ENCODE assay signal across 9 mouse cellular contexts in genomic region chr10:127381743-127382134, GRCm38 (mm10). TPM values are rescaled to one million over a fixed set of nuclear protein-coding genes. Genes with fewer than 3 reads are reported as not detected.
A peak's percentile ranks its signal among the peaks of the same experiment; 100 is the strongest.
DNase-seq lines count a peak whose midpoint lies in the region; ATAC-seq and TF ChIP-seq lines count a peak whose summit lies in the region.
"Had no signal": no experiment of that assay in that cellular context is flagged by ENCODE, and none has a peak within 500 bp of the region (broad histone marks: within the 10 kb centered on the region; RNA-seq: fewer than 3 reads in every experiment).

No protein-coding gene starts in this region.

- no peak for TF ChIP-seq EP300 in lung, postnatal 0 days (IDR thresholded peaks at IDR 0.05)

- DNase-seq in lung, postnatal 0 days (ENCODE audit: low spot score) = no peak
- no peak for DNase-seq in lung, postnatal 25 days (ENCODE audit: low spot score)
- no peak for DNase-seq in kidney, postnatal 36 days
- no peak for DNase-seq in Muller cell, postnatal 12 days (ENCODE audit: inconsistent ontology term)
- DNase-seq: lung, adult 18-20 months; thymus, postnatal 25 days had no signal

- no peak for ATAC-seq in lung, postnatal 0 days
- ATAC-seq in forebrain, embryonic 12.5 days (ENCODE audit: low FRiP score) = no peak
- no peak for ATAC-seq in limb, embryonic 12.5 days (ENCODE audit: insufficient number of reproducible peaks, insufficient read depth, low FRiP score, low TSS enrichment, low read depth)
- ATAC-seq in stomach, embryonic 15.5 days (ENCODE audit: insufficient read depth, low FRiP score, low read depth) = no peak

- H3K27ac ChIP-seq in lung, postnatal 0 days (ENCODE audit: low read length) = peak overlapping the region; percentile 97
- H3K27ac ChIP-seq in forebrain, embryonic 12.5 days = no peak overlapping the region
- H3K27ac ChIP-seq in limb, embryonic 12.5 days = peak overlapping the region; percentile 96
- peak overlapping the region; percentile 93; the same call in 1 of the 2 replicates for H3K27ac ChIP-seq in stomach, embryonic 15.5 days

- H3K9me3 ChIP-seq in lung, postnatal 0 days (ENCODE audit: low read length) = no peaks in the 10 kb centered on the region
- H3K9me3 ChIP-seq in forebrain, embryonic 12.5 days = no peaks in the 10 kb centered on the region
- no peaks in the 10 kb centered on the region for H3K9me3 ChIP-seq in limb, embryonic 12.5 days
- H3K9me3 ChIP-seq in stomach, embryonic 15.5 days = no peaks in the 10 kb centered on the region

- H3K9ac ChIP-seq in lung, postnatal 0 days (replicated peaks; ENCODE audit: low read depth) = no peak overlapping the region
- peak overlapping the region; percentile 72; the same call in 1 of the 2 replicates for H3K9ac ChIP-seq in forebrain, embryonic 12.5 days
- H3K9ac ChIP-seq in limb, embryonic 12.5 days (replicated peaks) = peak overlapping the region; percentile 78; the same call in 1 of the 2 replicates
- H3K9ac ChIP-seq in stomach, embryonic 15.5 days = no peak overlapping the region

- 54% methylated on average over 2 of the region's 2 CpGs for WGBS in lung, postnatal 0 days
- 59% methylated on average over 2 of the region's 2 CpGs for WGBS in forebrain, embryonic 12.5 days
- 56% methylated on average over 2 of the region's 2 CpGs for WGBS in limb, embryonic 12.5 days
- WGBS in stomach, embryonic 15.5 days = 50% methylated on average over 2 of the region's 2 CpGs

- H3K27me3 ChIP-seq in lung, postnatal 0 days (replicated peaks; ENCODE audit: insufficient read depth, low read length) = no peaks in the 10 kb centered on the region
- no peaks in the 10 kb centered on the region for H3K27me3 ChIP-seq in forebrain, embryonic 12.5 days
- no peaks in the 10 kb centered on the region for H3K27me3 ChIP-seq in limb, embryonic 12.5 days
- H3K27me3 ChIP-seq in stomach, embryonic 15.5 days (replicated peaks) = no peaks in the 10 kb centered on the region

- H3K4me3 ChIP-seq in lung, postnatal 0 days (ENCODE audit: low read depth, low read length) = peak overlapping the region; percentile 66; the same call in 1 of the 2 replicates
- H3K4me3 ChIP-seq in forebrain, embryonic 12.5 days (replicated peaks) = peak overlapping the region; percentile 65
- peak overlapping the region; percentile 61 for H3K4me3 ChIP-seq in limb, embryonic 12.5 days (replicated peaks)
- H3K4me3 ChIP-seq in stomach, embryonic 15.5 days (replicated peaks) = peak overlapping the region; percentile 65

- no peaks in the 10 kb centered on the region for H3K4me1 ChIP-seq in lung, postnatal 0 days (ENCODE audit: insufficient read depth, low read depth, low read length)
- H3K4me1 ChIP-seq in forebrain, embryonic 12.5 days = peaks cover 28% of the 10 kb centered on the region
- peaks cover 10% of the 10 kb centered on the region for H3K4me1 ChIP-seq in limb, embryonic 12.5 days (replicated peaks)
- H3K4me1 ChIP-seq in stomach, embryonic 15.5 days = no peaks in the 10 kb centered on the region

- peak overlapping the region; percentile 72 for H3K4me2 ChIP-seq in lung, postnatal 0 days (replicated peaks; ENCODE audit: low read depth, low read length)
- H3K4me2 ChIP-seq in forebrain, embryonic 12.5 days = peak overlapping the region; percentile 70
- H3K4me2 ChIP-seq in limb, embryonic 12.5 days = peak overlapping the region; percentile 65
- peak overlapping the region; percentile 52 for H3K4me2 ChIP-seq in stomach, embryonic 15.5 days

- H3K36me3 ChIP-seq in lung, postnatal 0 days (ENCODE audit: insufficient read depth, low read length) = no peaks in the 10 kb centered on the region
- no peaks in the 10 kb centered on the region for H3K36me3 ChIP-seq in forebrain, embryonic 12.5 days (replicated peaks)
- H3K36me3 ChIP-seq in limb, embryonic 12.5 days = 0 out of 2 replicates have a peak, but pooled peaks cover 5% of the 10 kb centered on the region
- H3K36me3 ChIP-seq in stomach, embryonic 15.5 days = no peaks in the 10 kb centered on the region

- no peak for TF ChIP-seq CTCF in lung, postnatal 0 days (IDR thresholded peaks at IDR 0.05)

RNA-seq across cellular contexts. Expression of gene R3hdm2, which starts 1.6 kb away (rescaled TPM):
- 21.1 and 23.9 TPM in 2 replicates for polyA plus RNA-seq in lung, postnatal 0 days (2015; fragmentation: Nextera tagmentation; extraction: Ambion mirVana)
- 37.5 and 40.3 TPM in 2 replicates for polyA plus RNA-seq in forebrain, embryonic 12.5 days (2016; fragmentation: Nextera tagmentation; extraction: Ambion mirVana)
- 45.6 and 56.4 TPM in 2 replicates for polyA plus RNA-seq in limb, embryonic 12.5 days (2016; fragmentation: Nextera tagmentation; extraction: Ambion mirVana)
- 26.5 and 34.1 TPM in 2 replicates for polyA plus RNA-seq in stomach, embryonic 15.5 days (2015; fragmentation: Nextera tagmentation; extraction: Ambion mirVana)

RNA-seq across cellular contexts. Expression of gene Inhbc, which starts 11.5 kb away (rescaled TPM):
- not detected in 2 replicates for polyA plus RNA-seq in lung, postnatal 0 days (2015; fragmentation: Nextera tagmentation; extraction: Ambion mirVana)
- not detected in 2 replicates for polyA plus RNA-seq in forebrain, embryonic 12.5 days (2016; fragmentation: Nextera tagmentation; extraction: Ambion mirVana)
- polyA plus RNA-seq in limb, embryonic 12.5 days (2016; fragmentation: Nextera tagmentation; extraction: Ambion mirVana) = not detected in 2 replicates
- polyA plus RNA-seq in stomach, embryonic 15.5 days (2015; fragmentation: Nextera tagmentation; extraction: Ambion mirVana) = 0.27 TPM in 2 replicates

RNA-seq across cellular contexts. Expression of gene Inhbe, which starts 27.5 kb away (rescaled TPM):
- polyA plus RNA-seq in lung, postnatal 0 days (2015; fragmentation: Nextera tagmentation; extraction: Ambion mirVana) = not detected in 2 replicates
- polyA plus RNA-seq in forebrain, embryonic 12.5 days (2016; fragmentation: Nextera tagmentation; extraction: Ambion mirVana) = 0.06 TPM in 1 of 2 replicates, not detected in the other
- polyA plus RNA-seq in limb, embryonic 12.5 days (2016; fragmentation: Nextera tagmentation; extraction: Ambion mirVana) = 0.04 and 0.08 TPM in 2 replicates
- 0.05 TPM in 1 of 2 replicates, not detected in the other for polyA plus RNA-seq in stomach, embryonic 15.5 days (2015; fragmentation: Nextera tagmentation; extraction: Ambion mirVana)

RNA-seq across cellular contexts. Expression of gene Gli1, which starts 40.0 kb away (rescaled TPM):
- polyA plus RNA-seq in lung, postnatal 0 days (2015; fragmentation: Nextera tagmentation; extraction: Ambion mirVana) = 4.2 and 5.2 TPM in 2 replicates
- 3.2 and 3.6 TPM in 2 replicates for polyA plus RNA-seq in forebrain, embryonic 12.5 days (2016; fragmentation: Nextera tagmentation; extraction: Ambion mirVana)
- polyA plus RNA-seq in limb, embryonic 12.5 days (2016; fragmentation: Nextera tagmentation; extraction: Ambion mirVana) = 11.0 and 14.2 TPM in 2 replicates
- polyA plus RNA-seq in stomach, embryonic 15.5 days (2015; fragmentation: Nextera tagmentation; extraction: Ambion mirVana) = 9.1 and 10.1 TPM in 2 replicates

RNA-seq across cellular contexts. Expression of gene Arhgap9, which starts 60.0 kb away (rescaled TPM):
- polyA plus RNA-seq in lung, postnatal 0 days (2015; fragmentation: Nextera tagmentation; extraction: Ambion mirVana) = 8.5 TPM in 2 replicates
- 0.64 and 1.3 TPM in 2 replicates for polyA plus RNA-seq in forebrain, embryonic 12.5 days (2016; fragmentation: Nextera tagmentation; extraction: Ambion mirVana)
- polyA plus RNA-seq in limb, embryonic 12.5 days (2016; fragmentation: Nextera tagmentation; extraction: Ambion mirVana) = 5.7 and 6.5 TPM in 2 replicates
- polyA plus RNA-seq in stomach, embryonic 15.5 days (2015; fragmentation: Nextera tagmentation; extraction: Ambion mirVana) = 5.6 and 6.3 TPM in 2 replicates

Comparison
In these comparisons a context has a peak if more than half of its experiments do, and no peak if none do; other contexts are left out.
1. H3K9ac ChIP-seq: peak in forebrain, embryonic 12.5 days (single experiment) and limb, embryonic 12.5 days (single experiment); none in lung, postnatal 0 days (single experiment) and stomach, embryonic 15.5 days (single experiment).
2. Peak in every context shown above with its lines, with median percentiles within 50 percentile points of each other: H3K4me2 ChIP-seq and H3K4me3 ChIP-seq.